Mouse (Mus musculus) heart, embryonic 13.5 days (tissue): ENCODE measurements around the gene Fpgt. TPM values are rescaled to one million over a fixed set of nuclear protein-coding genes. Genes with fewer than 3 reads are reported as not detected.

Experiments
- ATAC-seq: fragments of 200-750 bp; cut with Nextera tagmentation; 2 replicates; pipeline ENCODE4 v1.8.0; 2017; ENCODE audit warnings: moderate TSS enrichment; ENCODE audit not compliant: insufficient number of reproducible peaks, low FRiP score, low TSS enrichment; ENCODE audit errors: extremely low read depth
- H3K27ac ChIP-seq: fragments of 300-500 bp; sonication (generic); replicated peaks from 2 replicates; pipeline ENCODE4 v1.5.1; 2015; ENCODE audit warnings: moderate library complexity, mild to moderate bottlenecking, inconsistent platforms
- H3K27me3 ChIP-seq: fragments of 300-500 bp; sonication (generic); replicated peaks from 2 replicates; pipeline ENCODE4 v1.6.1; 2015; ENCODE audit warnings: mild to moderate bottlenecking, inconsistent platforms
- H3K36me3 ChIP-seq: fragments of 300-500 bp; sonication (generic); 2 replicates; pipeline ENCODE4 v1.6.1; 2015; ENCODE audit warnings: mild to moderate bottlenecking, inconsistent platforms
- H3K4me1 ChIP-seq: fragments of 300-500 bp; sonication (generic); 2 replicates; pipeline ENCODE4 v1.6.1; 2015; ENCODE audit warnings: inconsistent platforms
- H3K4me2 ChIP-seq: fragments of 300-500 bp; sonication (generic); 2 replicates; pipeline ENCODE4 v1.6.1; 2015; ENCODE audit warnings: inconsistent platforms, mild to moderate bottlenecking, moderate library complexity
- H3K4me3 ChIP-seq: fragments of 300-500 bp; sonication (generic); 2 replicates; pipeline ENCODE4 v1.5.1; 2015; ENCODE audit warnings: moderate library complexity, mild to moderate bottlenecking, inconsistent platforms
- H3K9ac ChIP-seq: fragments of 300-500 bp; sonication (generic); 2 replicates; pipeline ENCODE4 v1.6.1; 2015; ENCODE audit warnings: inconsistent platforms, mild to moderate bottlenecking, moderate library complexity
- H3K9me3 ChIP-seq: fragments of 300-500 bp; sonication (generic); 2 replicates; pipeline ENCODE4 v1.6.1; 2016; ENCODE audit warnings: inconsistent platforms
- WGBS: fragments of 180-500 bp; shearing (Covaris S2); methylation state at CpG from one replicate; pipeline ENCODE4 v1.1.7; 2015; ENCODE audit warnings: mixed read lengths; 5-methylcytosine and 5-hydroxymethylcytosine counted together
- polyA plus RNA-seq: library from polyadenylated mRNA; unstranded; fragments of >200 nt; fragmentation: Nextera tagmentation; extraction: Ambion mirVana; gene quantifications from 2 replicates; pipeline ENCODE4 v1.2.1, GENCODE M21; 2015

Gene Fpgt
- 10.9 and 13.9 TPM in 2 replicates for polyA plus RNA-seq

DNA sequence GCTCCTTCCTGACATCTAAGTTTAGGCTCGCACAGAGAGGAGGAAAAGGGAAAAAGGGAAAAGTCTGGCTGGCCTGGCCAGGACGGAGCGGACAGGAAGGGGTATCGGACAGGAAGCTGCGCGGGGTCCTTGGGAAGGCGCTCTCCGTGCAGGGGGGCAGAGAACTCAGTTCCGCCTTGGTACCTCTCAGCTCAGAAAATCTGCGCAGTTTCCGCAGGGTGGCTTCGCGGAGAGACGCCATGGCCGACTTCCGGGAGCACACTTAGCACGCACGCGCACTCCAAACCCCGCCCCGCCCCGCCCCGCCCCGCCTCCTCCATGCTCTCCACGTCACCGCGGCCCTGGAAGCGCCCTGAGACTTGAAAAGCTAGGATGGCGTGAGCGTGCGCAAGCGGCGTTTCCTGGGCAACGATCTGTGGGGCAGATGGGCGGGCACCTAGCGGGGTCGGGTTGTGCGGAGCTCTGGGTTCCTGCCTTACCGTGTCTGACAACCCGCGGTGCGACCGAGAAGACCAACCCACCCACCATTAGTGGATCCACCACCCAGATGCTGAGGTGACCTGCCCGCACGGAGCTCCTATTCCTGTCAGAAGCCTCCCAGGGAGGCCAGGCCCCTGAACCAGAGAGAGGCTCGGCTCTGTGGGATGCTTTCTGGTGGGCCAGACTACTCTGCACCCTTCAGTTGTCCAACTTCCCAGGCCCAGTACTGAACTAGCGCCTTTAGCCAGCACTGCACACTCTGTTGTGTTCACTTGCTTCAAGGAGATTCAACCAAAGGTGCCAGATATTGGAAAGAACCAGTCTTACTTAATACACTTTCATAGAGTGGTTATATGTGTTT lies at the start of gene Fpgt, which contains the start of gene Lrriq3:
Fpgt (minus strand) TSS at position 288 of the 841 bp plus-strand sequence.
Lrriq3 (plus strand) TSS at position 319 of the 841 bp plus-strand sequence.
- peak; percentile 96 for ATAC-seq
- Histone ChIP-seq H3K36me3 (peaks cover 16% of the 10 kb centered on the region), H3K27ac (peak within 1 kb of the TSS; percentile 84), H3K9me3 (no peaks in the 10 kb centered on the region), H3K9ac (peak within 1 kb of the TSS; percentile 87), H3K4me3 (peak within 1 kb of the TSS; percentile 78), H3K4me2 (peak within 1 kb of the TSS; percentile 81), H3K4me1 (peaks cover 13% of the 10 kb centered on the region), H3K27me3 (no peaks in the 10 kb centered on the region)
- WGBS: under 1% methylated on average over 47 of the region's 47 CpGs

DNA sequence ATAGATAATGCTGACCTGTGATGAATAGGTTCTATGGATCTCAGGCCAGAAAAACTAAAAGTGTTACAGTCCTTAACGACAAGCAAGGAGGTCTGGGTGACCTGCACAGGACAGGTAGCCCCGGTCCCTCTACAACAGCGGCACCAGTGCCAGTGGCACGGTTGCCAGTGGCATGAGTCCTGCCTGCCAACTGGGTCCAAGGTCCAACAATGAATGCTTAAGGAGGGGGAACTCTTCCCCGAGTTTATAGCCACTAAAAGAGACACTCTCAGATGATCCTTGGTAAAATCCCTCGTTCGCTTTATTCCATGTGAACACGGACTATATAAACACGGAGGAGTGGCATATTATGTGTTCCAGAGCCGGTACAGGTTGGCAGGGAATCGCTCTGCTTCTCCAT lies 47.8 kb upstream of the Fpgt start:
- no peak for ATAC-seq
- H3K4me3 ChIP-seq: no peak overlapping the region
- H3K4me2 ChIP-seq: no peak overlapping the region
- H3K4me1 ChIP-seq: no peaks in the 10 kb centered on the region
- H3K9ac ChIP-seq: no peak overlapping the region
- no peaks in the 10 kb centered on the region for H3K36me3 ChIP-seq
- 77% methylated on average over 11 of the region's 11 CpGs for WGBS
- H3K27me3 ChIP-seq: no peaks in the 10 kb centered on the region
- H3K27ac ChIP-seq: no peak overlapping the region
- no peaks in the 10 kb centered on the region for H3K9me3 ChIP-seq

DNA sequence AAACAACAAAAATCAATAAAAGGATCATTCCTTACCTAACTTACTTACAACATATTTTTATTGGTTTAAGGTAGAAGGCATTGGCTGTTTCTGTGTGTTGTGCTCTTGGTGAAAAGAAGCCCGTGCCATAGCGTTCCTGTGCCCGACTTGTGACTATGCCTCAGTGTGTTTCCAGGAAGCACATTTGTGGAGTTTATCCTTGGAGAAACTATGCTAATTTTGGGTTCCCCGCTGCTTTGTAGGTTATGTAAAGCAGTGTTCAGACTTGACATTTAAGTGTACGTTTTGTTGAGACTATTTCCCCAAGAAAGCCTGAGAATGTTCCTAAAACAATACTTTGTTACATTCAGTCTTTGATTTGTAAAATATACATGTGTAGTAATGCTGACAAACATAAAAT lies 44.5 kb upstream of the Fpgt start:
- no peak overlapping the region for H3K27ac ChIP-seq
- no peaks in the 10 kb centered on the region for H3K36me3 ChIP-seq
- H3K27me3 ChIP-seq: no peaks in the 10 kb centered on the region
- H3K4me1 ChIP-seq: no peaks in the 10 kb centered on the region
- ATAC-seq: no peak
- WGBS: 79% methylated on average over 5 of the region's 5 CpGs
- no peak overlapping the region for H3K4me3 ChIP-seq
- H3K9ac ChIP-seq: no peak overlapping the region
- no peaks in the 10 kb centered on the region for H3K9me3 ChIP-seq
- no peak overlapping the region for H3K4me2 ChIP-seq

DNA sequence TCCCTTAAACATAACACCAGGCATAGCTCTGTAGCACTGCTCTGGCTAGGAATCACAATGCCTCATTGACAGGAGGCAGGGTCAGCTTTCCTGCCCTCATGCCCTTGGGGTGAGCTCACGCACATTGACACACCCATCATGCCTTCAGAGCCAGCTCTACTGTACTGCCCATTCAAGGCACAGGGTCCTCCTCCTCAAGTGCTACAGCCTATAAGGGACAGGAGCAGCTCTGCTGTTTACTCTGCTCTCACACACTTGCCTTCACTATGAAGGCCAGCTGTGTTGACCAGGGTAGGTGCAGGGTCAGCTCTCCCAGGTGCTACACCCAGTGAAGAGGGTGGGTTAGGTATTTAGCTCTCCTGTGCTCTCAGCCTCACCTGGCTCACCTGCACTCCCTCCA lies 12.8 kb upstream of the Fpgt start:
- Histone ChIP-seq H3K4me1 (no peaks in the 10 kb centered on the region), H3K4me3 (no peak overlapping the region), H3K27me3 (peaks cover 24% of the 10 kb centered on the region), H3K9me3 (no peaks in the 10 kb centered on the region), H3K27ac (no peak overlapping the region), H3K9ac (no peak overlapping the region), H3K4me2 (no peak overlapping the region), H3K36me3 (no peaks in the 10 kb centered on the region)
- 48% methylated on average over 1 of the region's 1 CpGs for WGBS
- ATAC-seq: no peak

DNA sequence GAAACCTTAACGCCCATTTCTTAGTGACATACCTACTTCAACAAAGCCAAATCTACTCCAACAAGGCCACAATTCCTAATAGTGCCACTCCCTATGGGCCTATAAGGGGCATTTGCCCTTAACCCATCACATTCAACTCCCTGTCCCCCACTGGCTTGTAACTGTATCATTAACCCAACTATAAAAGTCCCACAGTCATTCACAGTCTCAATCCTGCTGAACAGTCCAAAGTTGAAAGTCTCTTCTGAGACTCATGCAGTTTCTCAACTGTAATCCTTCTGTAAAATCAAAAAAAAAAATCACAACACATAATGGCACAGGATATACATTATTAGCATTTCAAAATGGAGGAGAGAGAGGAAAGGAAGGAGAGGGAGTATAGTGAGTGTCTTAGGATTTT lies 6.1 kb upstream of the Fpgt start:
- no peak overlapping the region for H3K27ac ChIP-seq
- no peak for ATAC-seq
- 0 out of 2 replicates have a peak, but pooled peaks cover 8% of the 10 kb centered on the region for H3K27me3 ChIP-seq
- 77% methylated on average over 1 of the region's 1 CpGs for WGBS
- no peaks in the 10 kb centered on the region for H3K4me1 ChIP-seq
- H3K9me3 ChIP-seq: no peaks in the 10 kb centered on the region
- H3K36me3 ChIP-seq: no peaks in the 10 kb centered on the region
- no peak overlapping the region for H3K4me2 ChIP-seq
- no peak overlapping the region for H3K4me3 ChIP-seq
- H3K9ac ChIP-seq: no peak overlapping the region

DNA sequence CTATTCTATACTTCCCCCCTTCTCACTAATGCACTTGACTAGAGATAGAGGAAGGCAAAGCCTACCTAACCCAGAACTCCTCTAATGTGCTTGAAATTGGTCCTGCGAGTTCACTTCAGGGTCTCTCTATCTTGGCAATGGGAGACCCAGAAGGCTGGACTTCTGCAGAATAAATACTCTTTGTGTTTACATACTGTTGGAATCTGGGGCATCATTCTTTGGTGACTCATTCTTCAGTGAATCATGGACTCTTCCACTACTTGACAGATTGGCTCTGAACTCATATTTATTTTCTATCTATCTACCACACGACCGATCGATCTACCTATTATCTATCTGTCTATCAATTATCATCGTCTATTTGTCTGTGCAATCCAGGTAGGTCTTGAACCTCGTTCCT lies 1.1 kb downstream of the Fpgt start:
- H3K9ac ChIP-seq: no peak overlapping the region
- WGBS: 89% methylated on average over 6 of the region's 6 CpGs
- peaks cover 13% of the 10 kb centered on the region for H3K4me1 ChIP-seq
- H3K4me2 ChIP-seq: peak overlapping the region; percentile 81
- peak overlapping the region; percentile 78 for H3K4me3 ChIP-seq
- no peaks in the 10 kb centered on the region for H3K27me3 ChIP-seq
- H3K9me3 ChIP-seq: no peaks in the 10 kb centered on the region
- H3K36me3 ChIP-seq: peaks cover 24% of the 10 kb centered on the region
- ATAC-seq: no peak
- no peak overlapping the region for H3K27ac ChIP-seq

DNA sequence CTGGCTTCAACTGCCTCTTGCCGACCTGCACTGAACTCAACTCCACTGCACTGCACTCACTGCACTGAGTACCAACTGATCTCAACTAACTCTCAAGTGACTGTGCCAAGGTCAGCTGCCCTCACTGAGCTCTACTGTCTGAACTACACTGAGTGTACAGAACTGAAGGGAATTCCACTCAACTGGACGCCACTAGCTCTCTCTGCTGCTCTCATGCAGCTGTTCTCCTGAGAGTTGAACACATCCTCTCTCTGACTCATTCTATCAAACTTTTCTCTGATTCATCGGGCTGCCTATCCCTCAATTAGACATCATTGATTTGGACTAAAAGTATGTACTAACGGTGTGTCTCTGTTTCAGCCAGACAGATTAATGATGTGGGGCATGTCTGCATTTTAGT lies 15.3 kb downstream of the Fpgt start:
- no peak overlapping the region for H3K9ac ChIP-seq
- ATAC-seq: no peak
- 68% methylated on average over 4 of the region's 4 CpGs for WGBS

DNA sequence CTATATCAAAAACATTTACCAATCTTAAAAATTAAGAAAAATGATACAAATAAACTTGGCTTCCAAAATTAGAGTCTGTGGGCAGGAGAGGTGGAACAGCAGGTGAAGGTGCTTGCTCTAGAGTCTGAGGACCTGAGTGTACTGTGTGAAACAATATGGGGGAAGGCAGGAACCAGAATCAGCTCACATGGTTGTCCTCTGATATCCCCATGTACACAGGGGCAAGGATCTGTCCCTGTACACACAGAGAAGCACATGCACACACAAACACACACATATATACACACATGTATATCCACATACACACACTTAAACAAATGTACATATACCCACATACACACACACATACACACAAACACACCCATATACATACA lies 33.8 kb downstream of the Fpgt start:
- Histone ChIP-seq H3K4me1 (0 out of 2 replicates have a peak, but pooled peaks cover 5% of the 10 kb centered on the region), H3K27ac (no peak overlapping the region), H3K9ac (no peak overlapping the region), H3K4me3 (no peak overlapping the region), H3K4me2 (no peak overlapping the region), H3K27me3 (no peaks in the 10 kb centered on the region), H3K36me3 (no peaks in the 10 kb centered on the region), H3K9me3 (no peaks in the 10 kb centered on the region)
- no peak for ATAC-seq

More for the DNA sequence above, 15.3 kb downstream of the Fpgt start:
- no peaks in the 10 kb centered on the region for H3K36me3 ChIP-seq
- no peaks in the 10 kb centered on the region for H3K27me3 ChIP-seq
- no peak overlapping the region for H3K4me3 ChIP-seq
- H3K4me1 ChIP-seq: no peaks in the 10 kb centered on the region
- H3K9me3 ChIP-seq: no peaks in the 10 kb centered on the region
- no peak overlapping the region for H3K4me2 ChIP-seq
- no peak overlapping the region for H3K27ac ChIP-seq

DNA sequence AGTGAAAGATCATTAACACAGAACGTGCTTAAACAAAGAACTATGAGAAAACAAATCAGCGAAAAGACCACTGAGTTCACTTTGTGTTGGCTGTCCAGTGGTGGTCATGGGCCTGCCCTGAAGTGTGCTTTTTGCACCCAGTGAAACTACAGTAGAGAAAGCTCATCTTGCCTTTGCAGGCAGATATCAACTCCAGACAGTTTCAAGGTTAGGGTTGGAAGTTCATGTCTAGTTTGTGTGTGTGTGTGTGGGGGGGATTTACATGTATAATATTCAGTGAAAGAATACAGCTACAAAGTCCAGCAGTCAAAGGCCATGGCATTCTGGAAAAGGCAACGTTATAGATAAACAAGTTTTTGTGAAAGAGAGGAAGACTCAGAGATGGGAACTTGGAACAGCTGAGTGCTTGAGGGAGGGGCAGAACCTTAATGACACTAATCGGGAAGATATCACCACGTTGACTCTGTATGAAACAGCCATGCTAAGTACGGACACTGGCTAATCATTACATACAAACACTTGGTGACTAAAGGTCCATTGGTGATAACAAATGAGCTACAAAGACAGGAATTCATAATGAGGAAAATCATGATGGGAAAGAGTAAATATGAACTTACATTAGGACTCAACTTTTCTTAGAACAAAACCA lies 34.3 kb downstream of the Fpgt start:
- no peaks in the 10 kb centered on the region for H3K9me3 ChIP-seq
- H3K4me1 ChIP-seq: 0 out of 2 replicates have a peak, but pooled peaks cover 5% of the 10 kb centered on the region
- ATAC-seq: no peak
- no peaks in the 10 kb centered on the region for H3K27me3 ChIP-seq
- H3K27ac ChIP-seq: no peak overlapping the region
- no peak overlapping the region for H3K4me2 ChIP-seq
- H3K9ac ChIP-seq: no peak overlapping the region
- H3K36me3 ChIP-seq: no peaks in the 10 kb centered on the region
- no peak overlapping the region for H3K4me3 ChIP-seq
- 66% methylated on average over 6 of the region's 6 CpGs for WGBS

- no peak for ATAC-seq
- Histone ChIP-seq H3K4me3 (no peak overlapping the region), H3K4me2 (no peak overlapping the region), H3K27ac (no peak overlapping the region), H3K9ac (no peak overlapping the region), H3K9me3 (no peaks in the 10 kb centered on the region), H3K4me1 (peaks cover 14% of the 10 kb centered on the region), H3K36me3 (no peaks in the 10 kb centered on the region), H3K27me3 (no peaks in the 10 kb centered on the region)
Measured at GRCm38 (mm10) chr3:155057566-155057965, 35.6 kb downstream of the Fpgt start.

- ATAC-seq: no peak
- Histone ChIP-seq H3K9me3 (no peaks in the 10 kb centered on the region), H3K27ac (peak overlapping the region; percentile 95; the same call in 1 of the 2 replicates)
Measured at GRCm38 (mm10) chr3:155056606-155057005, 36.6 kb downstream of the Fpgt start.

More at GRCm38 (mm10) chr3:155056606-155057005, 36.6 kb downstream of the Fpgt start:
- Histone ChIP-seq H3K4me2 (no peak overlapping the region), H3K4me3 (no peak overlapping the region), H3K36me3 (no peaks in the 10 kb centered on the region), H3K27me3 (no peaks in the 10 kb centered on the region), H3K4me1 (peaks cover 19% of the 10 kb centered on the region), H3K9ac (no peak overlapping the region)
